Comparison of ENCODE assay signal across 9 mouse cellular contexts in genomic region chr9:118512681-118513233, GRCm38 (mm10). TPM values are rescaled to one million over a fixed set of nuclear protein-coding genes. Genes with fewer than 3 reads are reported as not detected.
DNase-seq lines count a peak whose midpoint lies in the region; ATAC-seq lines count a peak whose summit lies in the region.
"Had no signal": no experiment of that assay in that cellular context is flagged by ENCODE, and none has a peak within 500 bp of the region (broad histone marks: within the 10 kb centered on the region; RNA-seq: fewer than 3 reads in every experiment).

No protein-coding gene starts in this region.

- peak overlapping the region; percentile 70 for H3K27ac ChIP-seq in stomach, embryonic 15.5 days
- H3K27ac ChIP-seq in hindbrain, embryonic 14.5 days, result no peak overlapping the region

- ATAC-seq in stomach, embryonic 15.5 days (ENCODE audit: insufficient read depth, low FRiP score, low read depth), result peak; percentile 89
- no peak for ATAC-seq in hindbrain, embryonic 14.5 days (ENCODE audit: low FRiP score)

- H3K9ac ChIP-seq in stomach, embryonic 15.5 days, result no peak overlapping the region
- no peak overlapping the region for H3K9ac ChIP-seq in hindbrain, embryonic 14.5 days

- no peak overlapping the region for H3K4me3 ChIP-seq in stomach, embryonic 15.5 days (replicated peaks)
- no peak overlapping the region for H3K4me3 ChIP-seq in hindbrain, embryonic 14.5 days (replicated peaks; ENCODE audit: low read length)

- H3K4me1 ChIP-seq in stomach, embryonic 15.5 days, result peaks cover 15% of the 10 kb centered on the region
- H3K4me1 ChIP-seq in hindbrain, embryonic 14.5 days (replicated peaks; ENCODE audit: control insufficient read depth, insufficient read depth, low read length), result peaks cover 19% of the 10 kb centered on the region

- 0 out of 2 replicates have a peak, but pooled peaks cover 9% of the 10 kb centered on the region for H3K36me3 ChIP-seq in stomach, embryonic 15.5 days
- peaks cover 30% of the 10 kb centered on the region for H3K36me3 ChIP-seq in hindbrain, embryonic 14.5 days (replicated peaks; ENCODE audit: control insufficient read depth, insufficient read depth)

- no peaks in the 10 kb centered on the region for H3K27me3 ChIP-seq in stomach, embryonic 15.5 days (replicated peaks)
- no peaks in the 10 kb centered on the region for H3K27me3 ChIP-seq in hindbrain, embryonic 14.5 days (ENCODE audit: control insufficient read depth, insufficient read depth, low read length)

- DNase-seq in lung, postnatal 25 days (ENCODE audit: low spot score), result peak; percentile 31
- DNase-seq in lung, postnatal 4 days, result no peak
- peak; percentile 67 for DNase-seq in adrenal gland, postnatal 14 days
- DNase-seq in heart, postnatal 4 days, result peak; percentile 30
- no peak for DNase-seq in urinary bladder, adult 2 months (ENCODE audit: low spot score)
- DNase-seq in hindbrain, embryonic 14.5 days (ENCODE audit: low spot score), result no peak

- H3K4me2 ChIP-seq in stomach, embryonic 15.5 days, result no peak overlapping the region
- no peak overlapping the region for H3K4me2 ChIP-seq in hindbrain, embryonic 14.5 days (replicated peaks)

- WGBS in stomach, embryonic 15.5 days, result 48% methylated on average over 3 of the region's 3 CpGs
- 88% methylated on average over 3 of the region's 3 CpGs for WGBS in hindbrain, embryonic 14.5 days

- H3K9me3 ChIP-seq in stomach, embryonic 15.5 days, result no peaks in the 10 kb centered on the region
- H3K9me3 ChIP-seq in hindbrain, embryonic 14.5 days (ENCODE audit: control insufficient read depth, low read length), result no peaks in the 10 kb centered on the region

RNA-seq across cellular contexts. Expression of gene Golga4, which starts 6.7 kb away (rescaled TPM):
- 103 TPM in 2 replicates for total RNA-seq in adrenal gland, postnatal 14 days (2021)
- 100 to 1,000 TPM; 144 to 146 TPM for total RNA-seq in heart, postnatal 4 days (2021)
- 54.6 and 59.2 TPM in 2 replicates for polyA plus RNA-seq in stomach, embryonic 15.5 days (2015; fragmentation: Nextera tagmentation; extraction: Ambion mirVana)
- 36.9 and 50.0 TPM in 2 replicates for polyA plus RNA-seq in urinary bladder, adult 2 months (2012; rRNA removed)
- polyA plus RNA-seq in hindbrain, embryonic 14.5 days (2014; fragmentation: Nextera tagmentation; extraction: Ambion mirVana), result 43.9 and 47.1 TPM in 2 replicates

RNA-seq across cellular contexts. Expression of gene Eomes, which starts 34.7 kb away (rescaled TPM):
- total RNA-seq in adrenal gland, postnatal 14 days (2021), result 0.22 and 0.86 TPM in 2 replicates
- total RNA-seq in heart, postnatal 4 days (2021), result not detected
- 0.08 and 0.10 TPM in 2 replicates for polyA plus RNA-seq in stomach, embryonic 15.5 days (2015; fragmentation: Nextera tagmentation; extraction: Ambion mirVana)
- polyA plus RNA-seq in urinary bladder, adult 2 months (2012; rRNA removed), result 0.12 and 0.27 TPM in 2 replicates
- 0.66 and 1.1 TPM in 2 replicates for polyA plus RNA-seq in hindbrain, embryonic 14.5 days (2014; fragmentation: Nextera tagmentation; extraction: Ambion mirVana)
- total RNA-seq: granulocyte monocyte progenitor cell, adult 5-6 weeks had no signal
- polyA plus RNA-seq: neural tube, embryonic 11.5 days had no signal

Comparison
In these comparisons a context has a peak if more than half of its experiments do, and no peak if none do; other contexts are left out.
1. DNase-seq: peak in lung, postnatal 25 days (single experiment), adrenal gland, postnatal 14 days (single experiment) and heart, postnatal 4 days (single experiment); none in lung, postnatal 4 days (0 of 2), urinary bladder, adult 2 months (single experiment) and hindbrain, embryonic 14.5 days (single experiment).